Mouse (Mus musculus): ENCODE measurements around the gene Ube2n. TPM values are rescaled to one million over a fixed set of nuclear protein-coding genes. Genes with fewer than 3 reads are reported as not detected.

Ube2n gene
- polyA plus RNA-seq, 1 experiment from 2014 or later: 439 TPM

- Histone ChIP-seq H3K36me3 (replicated peaks) (no peaks in the 10 kb centered on the region), H3K27ac (no peak overlapping the region), H3K4me3 (replicated peaks) (no peak overlapping the region), H3K4me2 (no peak overlapping the region), H3K9me3 (no peaks in the 10 kb centered on the region), H3K4me1 (peaks cover 11% of the 10 kb centered on the region), H3K27me3 (no peaks in the 10 kb centered on the region), H3K9ac (no peak overlapping the region)
- 74% methylated on average over 1 of the region's 1 CpGs for WGBS
- no peak for ATAC-seq (ENCODE audit: low FRiP score)
Measured at GRCm38 (mm10) chr10:95504341-95504740, 10.6 kb upstream of the Ube2n start.

GRCm38 (mm10) chr10:95508126-95508525, 6.8 kb upstream of the Ube2n start:
- no peaks in the 10 kb centered on the region for H3K36me3 ChIP-seq (replicated peaks)
- H3K9me3 ChIP-seq: 0 out of 2 replicates have a peak, but pooled peaks cover 3% of the 10 kb centered on the region
- no peak overlapping the region for H3K4me2 ChIP-seq
- WGBS: 89% methylated on average over 8 of the region's 8 CpGs
- H3K27ac ChIP-seq: no peak overlapping the region
- H3K4me3 ChIP-seq (replicated peaks): no peak overlapping the region
- no peaks in the 10 kb centered on the region for H3K4me1 ChIP-seq
- no peaks in the 10 kb centered on the region for H3K27me3 ChIP-seq
- no peak overlapping the region for H3K9ac ChIP-seq
- no peak for ATAC-seq (ENCODE audit: low FRiP score)

GRCm38 (mm10) chr10:95508793-95509192, 6.2 kb upstream of the Ube2n start:
- H3K9ac ChIP-seq: no peak overlapping the region
- no peak overlapping the region for H3K27ac ChIP-seq
- H3K4me2 ChIP-seq: no peak overlapping the region
- 81% methylated on average over 6 of the region's 6 CpGs for WGBS
- H3K27me3 ChIP-seq: no peaks in the 10 kb centered on the region
- H3K9me3 ChIP-seq: 0 out of 2 replicates have a peak, but pooled peaks cover 3% of the 10 kb centered on the region
- H3K4me3 ChIP-seq (replicated peaks): no peak overlapping the region
- no peaks in the 10 kb centered on the region for H3K36me3 ChIP-seq (replicated peaks)
- H3K4me1 ChIP-seq: peaks cover 2% of the 10 kb centered on the region; the same call in 1 of the 2 replicates
- no peak for ATAC-seq (ENCODE audit: low FRiP score)

GRCm38 (mm10) chr10:95509263-95509662, 5.7 kb upstream of the Ube2n start:
- H3K27ac ChIP-seq: no peak overlapping the region
- H3K36me3 ChIP-seq (replicated peaks): no peaks in the 10 kb centered on the region
- no peak overlapping the region for H3K9ac ChIP-seq
- WGBS: 77% methylated on average over 3 of the region's 3 CpGs
- ATAC-seq (ENCODE audit: low FRiP score): no peak
- no peak overlapping the region for H3K4me2 ChIP-seq
- no peak overlapping the region for H3K4me3 ChIP-seq (replicated peaks)
- H3K27me3 ChIP-seq: no peaks in the 10 kb centered on the region
- H3K9me3 ChIP-seq: 0 out of 2 replicates have a peak, but pooled peaks cover 3% of the 10 kb centered on the region
- H3K4me1 ChIP-seq: peaks cover 6% of the 10 kb centered on the region; the same call in 1 of the 2 replicates

GRCm38 (mm10) chr10:95512635-95513034, 2.3 kb upstream of the Ube2n start:
- ATAC-seq (ENCODE audit: low FRiP score): no peak
- no peak overlapping the region for H3K27ac ChIP-seq
- H3K9ac ChIP-seq: no peak overlapping the region
- no peaks in the 10 kb centered on the region for H3K27me3 ChIP-seq
- H3K4me3 ChIP-seq (replicated peaks): no peak overlapping the region
- 87% methylated on average over 8 of the region's 8 CpGs for WGBS
- H3K36me3 ChIP-seq (replicated peaks): no peaks in the 10 kb centered on the region
- H3K9me3 ChIP-seq: 0 out of 2 replicates have a peak, but pooled peaks cover 3% of the 10 kb centered on the region
- H3K4me2 ChIP-seq: no peak overlapping the region
- peaks cover 16% of the 10 kb centered on the region for H3K4me1 ChIP-seq

- 29% methylated on average over 15 of the region's 15 CpGs for WGBS
- Histone ChIP-seq H3K4me2 (peak overlapping the region; percentile 58), H3K4me3 (replicated peaks) (peak overlapping the region; percentile 100), H3K27me3 (no peaks in the 10 kb centered on the region), H3K4me1 (peaks cover 20% of the 10 kb centered on the region), H3K36me3 (replicated peaks) (no peaks in the 10 kb centered on the region), H3K9me3 (0 out of 2 replicates have a peak, but pooled peaks cover 3% of the 10 kb centered on the region), H3K9ac (peak overlapping the region; percentile 61), H3K27ac (peak overlapping the region; percentile 96)
- ATAC-seq (ENCODE audit: low FRiP score): peak; percentile 28
Measured at GRCm38 (mm10) chr10:95513768-95514556, 983 bp upstream of the Ube2n start.

GRCm38 (mm10) chr10:95515293-95515931, 467 bp downstream of the Ube2n start:
- no peaks in the 10 kb centered on the region for H3K27me3 ChIP-seq
- peak overlapping the region; percentile 96 for H3K27ac ChIP-seq
- H3K4me2 ChIP-seq: peak overlapping the region; percentile 70
- peak; percentile 81 for ATAC-seq (ENCODE audit: low FRiP score)
- no peaks in the 10 kb centered on the region for H3K36me3 ChIP-seq (replicated peaks)
- H3K4me1 ChIP-seq: peaks cover 20% of the 10 kb centered on the region
- under 1% methylated on average over 76 of the region's 80 CpGs for WGBS
- H3K4me3 ChIP-seq (replicated peaks): peak overlapping the region; percentile 100
- H3K9me3 ChIP-seq: 0 out of 2 replicates have a peak, but pooled peaks cover 3% of the 10 kb centered on the region
- H3K9ac ChIP-seq: peak overlapping the region; percentile 95

GRCm38 (mm10) chr10:95517656-95518055, 2.7 kb downstream of the Ube2n start:
- Histone ChIP-seq H3K4me1 (peaks cover 20% of the 10 kb centered on the region), H3K4me2 (no peak overlapping the region), H3K27ac (no peak overlapping the region), H3K4me3 (replicated peaks) (no peak overlapping the region), H3K27me3 (no peaks in the 10 kb centered on the region), H3K9ac (no peak overlapping the region), H3K9me3 (no peaks in the 10 kb centered on the region), H3K36me3 (replicated peaks) (0 out of 2 replicates have a peak, but pooled peaks cover 4% of the 10 kb centered on the region)
- 95% methylated on average over 6 of the region's 6 CpGs for WGBS
- no peak for ATAC-seq (ENCODE audit: low FRiP score)

- H3K27ac ChIP-seq: no peak overlapping the region
- ATAC-seq (ENCODE audit: low FRiP score): no peak
- no peak overlapping the region for H3K4me2 ChIP-seq
- peaks cover 2% of the 10 kb centered on the region; the same call in 1 of the 2 replicates for H3K4me1 ChIP-seq
- H3K4me3 ChIP-seq (replicated peaks): no peak overlapping the region
- WGBS: 93% methylated on average over 6 of the region's 6 CpGs
- no peak overlapping the region for H3K9ac ChIP-seq
- H3K36me3 ChIP-seq (replicated peaks): 0 out of 2 replicates have a peak, but pooled peaks cover 4% of the 10 kb centered on the region
- H3K9me3 ChIP-seq: no peaks in the 10 kb centered on the region
- H3K27me3 ChIP-seq: no peaks in the 10 kb centered on the region
Measured at GRCm38 (mm10) chr10:95525037-95525675, 10.2 kb downstream of the Ube2n start.

- Histone ChIP-seq H3K4me2 (no peak overlapping the region), H3K9me3 (no peaks in the 10 kb centered on the region), H3K27ac (no peak overlapping the region), H3K4me3 (replicated peaks) (no peak overlapping the region), H3K36me3 (replicated peaks) (0 out of 2 replicates have a peak, but pooled peaks cover 4% of the 10 kb centered on the region), H3K4me1 (peaks cover 7% of the 10 kb centered on the region), H3K9ac (no peak overlapping the region), H3K27me3 (no peaks in the 10 kb centered on the region)
- ATAC-seq (ENCODE audit: low FRiP score): no peak
- 93% methylated on average over 5 of the region's 5 CpGs for WGBS
Measured at GRCm38 (mm10) chr10:95525871-95526270, 10.9 kb downstream of the Ube2n start.

GRCm38 (mm10) chr10:95526495-95527122, 11.7 kb downstream of the Ube2n start:
- no peaks in the 10 kb centered on the region for H3K9me3 ChIP-seq
- H3K27me3 ChIP-seq: no peaks in the 10 kb centered on the region
- peaks cover 12% of the 10 kb centered on the region for H3K4me1 ChIP-seq
- H3K9ac ChIP-seq: no peak overlapping the region
- no peak overlapping the region for H3K4me3 ChIP-seq (replicated peaks)
- 76% methylated on average over 5 of the region's 5 CpGs for WGBS
- no peak overlapping the region for H3K27ac ChIP-seq
- H3K4me2 ChIP-seq: no peak overlapping the region
- ATAC-seq (ENCODE audit: low FRiP score): no peak
- H3K36me3 ChIP-seq (replicated peaks): 0 out of 2 replicates have a peak, but pooled peaks cover 4% of the 10 kb centered on the region

Data from forebrain, embryonic 12.5 days (tissue).